Mouse (Mus musculus) Muller cell, postnatal 12 days (primary cell): ENCODE measurements at regions not wholly inside any gene's neighbourhood (a gene's known extent, or its start where the extent isn't known, plus 50 kb on each side); places are given as distances from the start of the nearest gene placed in this dataset.
A peak's percentile ranks its signal among the peaks of the same experiment; 100 is the strongest.

ENCODE experiments used
- DNase-seq: peaks from one replicate; pipeline ENCODE4 v3.0.0-alpha.2; 2015; ENCODE audit errors: inconsistent ontology term

- no peak for DNase-seq
Measured at GRCm38 (mm10) chr2:101175124-101175523, 449.4 kb upstream of the Rag2 start.

GRCm38 (mm10) chr2:101206637-101207036, 417.9 kb upstream of the Rag2 start:
- no peak for DNase-seq

- no peak for DNase-seq
Measured at GRCm38 (mm10) chr2:101209136-101209535, 415.4 kb upstream of the Rag2 start.

- peak; percentile 26 for DNase-seq
Measured at GRCm38 (mm10) chr2:101220759-101221158, 403.8 kb upstream of the Rag2 start.

GRCm38 (mm10) chr2:101242983-101243382, 381.5 kb upstream of the Rag2 start:
- no peak for DNase-seq

GRCm38 (mm10) chr2:101247133-101247532, 377.4 kb upstream of the Rag2 start:
- no peak for DNase-seq

- DNase-seq, result no peak
Measured at GRCm38 (mm10) chr2:101252228-101252627, 372.3 kb upstream of the Rag2 start.

- peak; percentile 27 for DNase-seq
Measured at GRCm38 (mm10) chr2:101256464-101256863, 368.1 kb upstream of the Rag2 start.

- DNase-seq, result no peak
Measured at GRCm38 (mm10) chr2:101263934-101264333, 360.6 kb upstream of the Rag2 start.

GRCm38 (mm10) chr2:101266685-101267374, 357.7 kb upstream of the Rag2 start:
- no peak for DNase-seq

- no peak for DNase-seq
Measured at GRCm38 (mm10) chr2:101274045-101274664, 350.4 kb upstream of the Rag2 start.

GRCm38 (mm10) chr2:101284886-101285285, 339.6 kb upstream of the Rag2 start:
- DNase-seq, result no peak

- DNase-seq, result no peak
Measured at GRCm38 (mm10) chr2:101288119-101288518, 336.4 kb upstream of the Rag2 start.

- DNase-seq, result no peak
Measured at GRCm38 (mm10) chr2:101289168-101289567, 335.4 kb upstream of the Rag2 start.

- no peak for DNase-seq
Measured at GRCm38 (mm10) chr2:101290738-101291137, 333.8 kb upstream of the Rag2 start.

- no peak for DNase-seq
Measured at GRCm38 (mm10) chr2:101295678-101296368, 328.7 kb upstream of the Rag2 start.

- DNase-seq, result peak; percentile 29
Measured at GRCm38 (mm10) chr2:101296369-101296682, 328.2 kb upstream of the Rag2 start.

GRCm38 (mm10) chr2:101296778-101297177, 327.7 kb upstream of the Rag2 start:
- no peak for DNase-seq

GRCm38 (mm10) chr2:101299126-101299525, 325.4 kb upstream of the Rag2 start:
- no peak for DNase-seq

- no peak for DNase-seq
Measured at GRCm38 (mm10) chr2:101300106-101300505, 324.4 kb upstream of the Rag2 start.

GRCm38 (mm10) chr2:101321286-101321914, 303.1 kb upstream of the Rag2 start:
- no peak for DNase-seq

GRCm38 (mm10) chr2:101356709-101357108, 267.8 kb upstream of the Rag2 start:
- no peak for DNase-seq

GRCm38 (mm10) chr2:101364256-101364655, 260.3 kb upstream of the Rag2 start:
- DNase-seq, result no peak
